Mouse (Mus musculus): ENCODE measurements at regions not wholly inside any gene's neighbourhood (a gene's known extent, or its start where the extent isn't known, plus 50 kb on each side); places are given as distances from the start of the nearest gene placed in this dataset.

- TF ChIP-seq EP300 (optimal IDR thresholded peaks at IDR 0.05), result no peak
- TF ChIP-seq CTCF (IDR thresholded peaks at IDR 0.05; ENCODE audit: low read depth), result no peak
These were observed 611.9 kb downstream of the Zfp706 start for GRCm38 (mm10) chr15:36395672-36396050.
